Mouse (Mus musculus) heart, embryonic 14.5 days (tissue): ENCODE measurements around the gene Bcr. TPM values are rescaled to one million over a fixed set of nuclear protein-coding genes. Genes with fewer than 3 reads are reported as not detected.

Source experiments
- ATAC-seq: fragments of 200-750 bp; cut with Nextera tagmentation; 2 replicates; pipeline ENCODE4 v1.8.0; 2017; ENCODE audit warnings: low read depth, moderate TSS enrichment; ENCODE audit not compliant: insufficient number of reproducible peaks, insufficient read depth, low FRiP score
- H3K27ac ChIP-seq, 2 experiments: fragments of 200-500 bp in 1 of 2; fragments of 300-500 bp in 1 of 2; sonication (generic) in 1 of 2; replicated peaks in 1 of 2; 2 replicates each; pipeline ENCODE4 v1.5.1; 2012 to 2014; ENCODE audit warnings: low read depth in 2 of 2, low read length in 2 of 2, control low read depth in 1 of 2, mild to moderate bottlenecking in 1 of 2, mixed read lengths in 1 of 2; ENCODE audit not compliant: control insufficient read depth in 1 of 2, insufficient read depth in 1 of 2
- H3K27me3 ChIP-seq: fragments of 300-500 bp; sonication (generic); 2 replicates; pipeline ENCODE4 v1.6.1; 2014; ENCODE audit warnings: mild to moderate bottlenecking, low read length, control low read depth; ENCODE audit not compliant: control insufficient read depth, insufficient read depth
- H3K36me3 ChIP-seq: fragments of 300-500 bp; sonication (generic); 2 replicates; pipeline ENCODE4 v1.6.1; 2014; ENCODE audit warnings: mild to moderate bottlenecking, control low read depth, low read length, mixed read lengths; ENCODE audit not compliant: control insufficient read depth, insufficient read depth
- H3K4me1 ChIP-seq, 2 experiments: fragments of 200-500 bp in 1 of 2; fragments of 300-500 bp in 1 of 2; sonication (generic) in 1 of 2; 2 replicates each; pipeline ENCODE4 v1.6.1; 2012 to 2014; ENCODE audit warnings: low read length in 2 of 2, control low read depth in 1 of 2, mixed read lengths in 1 of 2; ENCODE audit not compliant: control insufficient read depth in 2 of 2, insufficient read depth in 2 of 2
- H3K4me2 ChIP-seq: fragments of 300-500 bp; sonication (generic); 2 replicates; pipeline ENCODE4 v1.6.1; 2014; ENCODE audit warnings: mild to moderate bottlenecking, low read length
- H3K4me3 ChIP-seq, 2 experiments: fragments of 200-500 bp in 1 of 2; fragments of 300-500 bp in 1 of 2; sonication (generic) in 1 of 2; 2 replicates each; pipeline ENCODE4 v1.5.1; 2012 to 2014; ENCODE audit warnings: low read length in 2 of 2, mild to moderate bottlenecking in 2 of 2, control low read depth in 1 of 2, low read depth in 1 of 2, moderate library complexity in 1 of 2; ENCODE audit not compliant: control insufficient read depth in 1 of 2, insufficient read depth in 1 of 2
- H3K9ac ChIP-seq: fragments of 300-500 bp; sonication (generic); 2 replicates; pipeline ENCODE4 v1.6.1; 2014; ENCODE audit warnings: mild to moderate bottlenecking, low read length
- H3K9me3 ChIP-seq: fragments of 300-500 bp; sonication (generic); 2 replicates; pipeline ENCODE4 v1.6.1; 2016; ENCODE audit warnings: low read length, control low read depth; ENCODE audit not compliant: control insufficient read depth
- WGBS: fragments of 180-500 bp; shearing (Covaris S2); extraction: QIAGEN DNeasy Blood & Tissue Kit; methylation state at CpG from one replicate; pipeline ENCODE4 v1.1.7; 2014; 5-methylcytosine and 5-hydroxymethylcytosine counted together
- polyA plus RNA-seq: library from polyadenylated mRNA; unstranded; fragments of >200 nt; fragmentation: Nextera tagmentation; extraction: Ambion mirVana; gene quantifications from 2 replicates; pipeline ENCODE4 v1.2.1, GENCODE M21; 2014

Gene Bcr
- polyA plus RNA-seq, 1 experiment from 2014 or later: 14.5 TPM

DNA sequence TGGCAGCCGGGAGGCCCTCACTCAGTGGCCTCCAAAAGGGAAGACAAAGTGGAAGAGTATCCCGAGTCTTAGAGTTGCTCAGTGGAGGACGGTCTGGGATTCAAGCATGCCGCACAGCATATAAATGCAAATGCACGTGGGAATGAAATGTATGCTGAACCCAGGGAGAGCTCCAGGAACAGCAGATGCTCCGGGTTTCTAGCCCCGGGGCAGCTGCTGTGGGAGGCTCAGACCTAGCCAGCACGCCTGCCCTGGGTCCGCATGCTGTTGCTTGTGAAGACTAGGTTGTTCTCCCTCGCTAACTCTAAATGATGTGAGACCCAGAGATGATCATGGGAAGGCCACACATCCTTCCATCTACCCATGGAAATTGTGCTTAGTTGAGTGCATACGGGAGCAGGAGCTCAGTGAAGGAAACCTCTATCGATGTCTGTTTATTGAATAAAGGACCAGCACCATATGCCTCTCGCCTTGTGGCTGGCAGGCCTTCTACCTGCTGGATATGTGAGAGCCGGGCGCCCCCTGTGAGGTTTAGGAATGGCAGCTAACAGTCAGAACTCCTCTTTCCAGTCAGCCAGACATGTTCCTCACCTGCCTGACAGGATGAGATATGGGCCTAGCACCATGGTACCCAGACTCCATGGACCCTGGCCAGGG is 74.6 kb downstream of the Bcr start:
- Histone ChIP-seq H3K4me3 (no peak overlapping the region), H3K4me2 (no peak overlapping the region), H3K9me3 (no peaks in the 10 kb centered on the region), H3K4me1 (peaks cover 6 to 16% of the 10 kb centered on the region in 2 experiments), H3K9ac (no peak overlapping the region), H3K36me3 (peaks cover 46% of the 10 kb centered on the region), H3K27me3 (no peaks in the 10 kb centered on the region), H3K27ac (no peak overlapping the region)
- 91% methylated on average over 15 of the region's 15 CpGs for WGBS
- ATAC-seq: no peak

DNA sequence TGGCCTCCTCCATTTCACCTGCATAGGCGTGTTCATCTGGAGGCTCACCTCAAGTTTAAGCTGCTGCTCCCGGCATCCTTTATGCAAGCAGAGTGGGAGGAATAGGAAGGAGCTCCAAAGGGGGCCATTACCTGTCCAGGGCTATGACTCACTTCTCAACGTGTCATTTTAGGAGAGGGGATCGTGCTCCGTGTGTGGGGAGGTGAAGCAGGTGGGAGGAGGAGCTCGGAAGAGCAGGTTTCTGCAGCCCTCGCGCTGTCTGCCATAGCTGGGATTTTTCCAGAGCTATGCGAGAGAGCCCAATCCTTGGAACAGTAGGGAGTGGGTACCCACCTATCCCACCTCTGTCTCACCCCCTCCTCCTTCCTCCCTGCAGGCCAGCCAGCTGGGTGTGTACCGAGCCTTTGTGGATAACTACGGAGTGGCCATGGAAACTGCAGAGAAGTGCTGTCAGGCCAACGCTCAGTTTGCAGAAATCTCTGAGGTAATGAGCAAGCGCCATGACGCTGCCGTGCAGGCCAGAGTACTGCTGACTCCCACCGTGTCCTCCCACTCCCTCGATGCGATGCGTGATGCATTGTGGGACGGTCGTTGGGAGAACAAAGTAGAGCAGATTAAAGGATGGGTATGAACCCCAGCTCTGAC is 75.2 kb downstream of the Bcr start:
- Histone ChIP-seq H3K27ac (no peak overlapping the region), H3K4me3 (no peak overlapping the region), H3K27me3 (no peaks in the 10 kb centered on the region), H3K9me3 (no peaks in the 10 kb centered on the region), H3K4me2 (no peak overlapping the region), H3K9ac (no peak overlapping the region), H3K4me1 (peaks cover 6 to 16% of the 10 kb centered on the region in 2 experiments), H3K36me3 (peaks cover 46% of the 10 kb centered on the region)
- WGBS: 90% methylated on average over 21 of the region's 21 CpGs
- no peak for ATAC-seq

DNA sequence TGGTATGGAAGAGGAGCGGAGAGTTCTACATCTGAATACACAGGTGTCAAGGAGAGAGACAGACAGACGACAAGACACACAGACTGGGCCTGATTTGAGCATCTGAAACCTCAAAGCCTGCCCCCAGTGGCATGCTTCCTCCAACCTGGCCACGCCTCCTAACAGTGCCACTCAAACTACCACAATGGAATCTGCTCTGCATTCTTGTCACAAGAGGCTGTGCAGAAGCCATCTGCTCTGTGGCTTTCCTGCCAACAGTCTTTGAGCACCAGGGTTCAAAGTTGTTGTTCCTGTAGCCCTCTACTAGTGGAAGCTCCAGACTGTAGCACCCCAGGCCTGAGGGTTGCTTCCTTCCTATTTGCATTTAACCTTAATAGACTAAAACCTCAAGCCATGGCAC is 76.8 kb downstream of the Bcr start:
- peak; percentile 71 for ATAC-seq
- 50% methylated on average over 3 of the region's 3 CpGs for WGBS
- Histone ChIP-seq H3K36me3 (peaks cover 56% of the 10 kb centered on the region), H3K4me1 (peaks cover 6 to 16% of the 10 kb centered on the region in 2 experiments), H3K27ac (peak overlapping the region; percentile 48 to 76), H3K9ac (no peak overlapping the region), H3K4me3 (no peak overlapping the region), H3K4me2 (peak overlapping the region; percentile 32; the same call in 1 of the 2 replicates), H3K9me3 (no peaks in the 10 kb centered on the region), H3K27me3 (no peaks in the 10 kb centered on the region)

DNA sequence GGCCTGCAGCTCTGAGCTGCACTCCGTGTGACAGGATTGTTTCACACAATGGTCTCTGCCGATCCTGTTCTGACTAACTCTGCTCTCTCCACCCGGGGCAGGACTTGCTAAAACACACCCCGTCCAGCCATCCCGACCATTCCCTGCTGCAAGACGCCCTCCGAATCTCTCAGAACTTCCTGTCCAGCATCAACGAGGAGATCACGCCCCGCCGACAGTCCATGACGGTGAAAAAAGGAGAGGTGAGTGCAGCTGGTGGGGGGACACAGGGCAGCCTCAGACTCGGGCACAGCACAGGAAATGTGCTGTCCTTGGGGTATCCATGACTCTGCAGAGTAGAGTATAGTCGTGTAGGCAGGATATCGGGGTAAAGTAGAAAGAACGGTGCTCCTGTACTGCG is 84.8 kb downstream of the Bcr start:
- H3K4me3 ChIP-seq: no peak overlapping the region
- ATAC-seq: no peak
- no peak overlapping the region for H3K9ac ChIP-seq
- no peaks in the 10 kb centered on the region for H3K9me3 ChIP-seq
- H3K27me3 ChIP-seq: peaks cover 21% of the 10 kb centered on the region
- no peak overlapping the region for H3K4me2 ChIP-seq
- H3K4me1 ChIP-seq: no peaks in the 10 kb centered on the region
- 76% methylated on average over 17 of the region's 17 CpGs for WGBS
- H3K36me3 ChIP-seq: peaks cover 49% of the 10 kb centered on the region
- no peak overlapping the region for H3K27ac ChIP-seq

DNA sequence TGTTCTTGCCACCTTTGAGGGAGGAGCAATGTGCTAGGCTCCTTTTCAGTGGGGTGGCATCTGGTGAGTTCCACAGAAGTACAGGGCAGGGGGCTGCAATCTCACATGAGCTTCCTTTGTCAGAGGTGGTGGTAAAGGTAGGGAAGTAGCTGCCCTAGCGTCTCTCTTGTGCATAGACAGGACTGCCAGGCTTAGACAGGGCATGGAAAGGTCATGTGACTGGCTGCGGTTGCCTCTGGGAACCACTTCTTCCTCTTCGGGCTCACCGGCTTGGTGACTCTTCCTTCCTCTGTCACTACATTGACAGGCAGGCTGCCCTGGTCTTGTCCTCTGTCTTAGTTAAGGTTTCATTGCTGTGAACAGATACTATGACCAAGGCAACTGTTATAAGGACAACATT is 85.6 kb downstream of the Bcr start:
- H3K36me3 ChIP-seq: peaks cover 48% of the 10 kb centered on the region
- no peak overlapping the region for H3K9ac ChIP-seq
- ATAC-seq: no peak
- no peaks in the 10 kb centered on the region for H3K9me3 ChIP-seq
- H3K4me1 ChIP-seq: peaks cover 3 to 4% of the 10 kb centered on the region in 2 experiments; a peak in 3 of 4 replicates
- WGBS: 85% methylated on average over 4 of the region's 4 CpGs
- no peak overlapping the region for H3K4me3 ChIP-seq
- no peak overlapping the region for H3K4me2 ChIP-seq
- H3K27me3 ChIP-seq: peaks cover 21% of the 10 kb centered on the region
- no peak overlapping the region for H3K27ac ChIP-seq

DNA sequence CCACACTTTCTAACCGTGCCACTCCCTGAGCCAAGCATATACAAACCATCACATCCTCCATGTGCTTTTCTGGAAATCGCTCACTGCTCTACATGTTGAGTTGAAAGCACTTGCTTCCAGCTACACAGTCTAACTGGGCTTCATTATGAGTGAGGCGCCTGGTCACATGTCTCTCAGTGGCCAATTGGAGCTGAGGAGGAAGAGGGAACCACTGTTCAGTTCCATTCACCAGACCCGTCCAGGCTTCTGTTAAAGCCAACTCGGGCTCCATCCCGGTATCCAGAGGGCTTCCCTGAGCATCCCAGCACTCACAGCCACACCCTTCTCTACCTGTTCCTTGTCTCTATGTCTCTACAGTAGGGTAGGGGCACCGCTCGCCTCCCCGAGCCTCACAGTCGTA is 86.2 kb downstream of the Bcr start:
- H3K36me3 ChIP-seq: peaks cover 43% of the 10 kb centered on the region
- no peak overlapping the region for H3K4me3 ChIP-seq
- H3K4me1 ChIP-seq: peaks cover 4 to 5% of the 10 kb centered on the region in 2 experiments; a peak in 3 of 4 replicates
- no peak overlapping the region for H3K27ac ChIP-seq
- ATAC-seq: no peak
- no peak overlapping the region for H3K9ac ChIP-seq
- peaks cover 21% of the 10 kb centered on the region for H3K27me3 ChIP-seq
- H3K4me2 ChIP-seq: no peak overlapping the region
- no peaks in the 10 kb centered on the region for H3K9me3 ChIP-seq
- WGBS: 90% methylated on average over 10 of the region's 10 CpGs

DNA sequence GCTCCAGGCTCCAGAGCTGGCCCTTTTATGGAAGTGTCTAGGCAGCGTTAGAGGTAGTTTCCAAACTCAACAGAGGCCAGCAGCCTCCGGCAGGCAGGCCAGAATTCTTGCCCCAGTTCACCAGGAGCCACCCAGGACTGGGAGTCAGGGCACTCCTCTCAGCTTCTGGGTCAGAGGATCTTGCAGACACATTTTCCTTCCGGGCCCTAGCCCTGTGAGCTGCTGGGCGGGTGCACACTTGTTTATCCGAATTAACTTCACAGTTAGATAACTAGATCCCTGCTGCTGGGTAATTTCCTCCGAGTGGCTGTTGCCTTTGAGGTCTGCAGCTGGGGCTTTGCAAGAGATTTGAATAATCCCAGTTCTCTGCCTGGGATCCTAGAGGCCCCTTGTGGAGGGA is 87.9 kb downstream of the Bcr start:
- Histone ChIP-seq H3K9me3 (no peaks in the 10 kb centered on the region), H3K36me3 (peaks cover 41% of the 10 kb centered on the region), H3K4me1 (peaks cover 4 to 5% of the 10 kb centered on the region in 2 experiments; a peak in 3 of 4 replicates), H3K9ac (no peak overlapping the region), H3K27me3 (peaks cover 21% of the 10 kb centered on the region), H3K4me2 (no peak overlapping the region), H3K27ac (no peak overlapping the region), H3K4me3 (no peak overlapping the region)
- 41% methylated on average over 6 of the region's 6 CpGs for WGBS
- no peak for ATAC-seq
